ENCODE assay signal across 8 mouse cellular contexts in the genomic region with DNA sequence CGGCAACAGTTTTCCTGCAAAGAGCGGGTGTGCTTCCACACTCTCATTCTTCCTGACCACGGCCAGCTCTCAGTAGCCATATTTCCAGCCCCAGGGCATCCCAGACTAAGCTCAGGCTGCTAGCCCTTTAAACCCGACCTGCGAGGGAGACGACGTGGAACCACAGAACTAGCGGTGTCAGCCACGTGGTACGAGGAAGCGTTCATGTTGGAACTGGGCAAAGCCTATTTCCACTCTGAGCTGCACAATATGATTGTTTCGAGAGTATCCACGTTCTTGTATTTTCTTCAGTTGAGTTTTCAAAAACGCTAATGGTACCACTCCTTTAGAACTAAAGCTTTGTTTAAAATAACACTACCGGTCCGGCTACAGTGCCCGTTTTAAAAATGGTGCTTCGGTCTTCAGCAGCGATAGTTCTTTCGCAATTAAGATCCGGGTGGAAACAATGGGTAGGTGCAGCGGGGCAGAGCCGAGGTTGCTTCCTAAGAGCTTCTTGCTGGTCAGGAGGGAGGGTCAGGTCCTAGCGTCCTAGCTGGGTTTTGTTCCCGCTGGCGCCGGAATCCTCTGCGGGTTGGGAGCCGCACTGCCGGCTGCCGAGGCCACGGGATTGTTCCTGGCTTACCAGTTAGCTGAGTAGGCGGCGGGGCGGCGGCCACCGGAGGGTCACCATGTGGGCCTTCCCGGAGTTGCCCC. TPM values are rescaled to one million over a fixed set of nuclear protein-coding genes. Genes with fewer than 3 reads are reported as not detected.
DNase-seq lines count a peak whose midpoint lies in the region; ATAC-seq lines count a peak whose summit lies in the region.

No protein-coding gene starts in this region.

- peak overlapping the region; percentile 73 for H3K4me2 ChIP-seq in hindbrain, embryonic 15.5 days

- no peaks in the 10 kb centered on the region for H3K27me3 ChIP-seq in hindbrain, embryonic 15.5 days

- ATAC-seq in common myeloid progenitor, adult 5-6 weeks (replicated peaks; ENCODE audit: low read depth, poor library complexity, severe bottlenecking), result peak; percentile 87
- ATAC-seq in hindbrain, embryonic 15.5 days (ENCODE audit: low FRiP score, low read depth), result peak; percentile 94

- H3K36me3 ChIP-seq in hindbrain, embryonic 15.5 days, result peaks cover 23% of the 10 kb centered on the region

- peak overlapping the region; percentile 71 for H3K9ac ChIP-seq in hindbrain, embryonic 15.5 days

- H3K9me3 ChIP-seq in hindbrain, embryonic 15.5 days, result no peaks in the 10 kb centered on the region

- peaks cover 15% of the 10 kb centered on the region for H3K4me1 ChIP-seq in hindbrain, embryonic 15.5 days (replicated peaks)

- H3K4me3 ChIP-seq in hindbrain, embryonic 15.5 days, result peak overlapping the region; percentile 66

- peak overlapping the region; percentile 88 for H3K27ac ChIP-seq in hindbrain, embryonic 15.5 days (replicated peaks)

- DNase-seq in ZHBTc4 (ENCODE audit: low read depth, low spot score), result peak; percentile 93
- DNase-seq in gastrocnemius, adult 18-20 months (ENCODE audit: low spot score), result peak; percentile 88
- DNase-seq in layer of hippocampus, postnatal 36 days, result peak; percentile 85 to 86
- DNase-seq in lung, postnatal 36 days, result peak; percentile 94
- DNase-seq in retina, postnatal 1 day, result peak; percentile 94
- peak; percentile 74 for DNase-seq in thymus, postnatal 4 days

- WGBS in hindbrain, embryonic 15.5 days, result under 1% methylated on average over 37 of the region's 38 CpGs

RNA-seq across cellular contexts. Expression of a gene that starts 0.7 kb away (rescaled TPM):
- 10.6 and 14.2 TPM in 2 replicates for total RNA-seq in common myeloid progenitor, adult 5-6 weeks (2017)
- total RNA-seq in gastrocnemius, adult 18-20 months (2021), result 10 to 100 TPM; 13.2 to 13.4 TPM
- polyA plus RNA-seq in hindbrain, embryonic 15.5 days (2015; fragmentation: Nextera tagmentation; extraction: Ambion mirVana), result 37.5 and 38.7 TPM in 2 replicates
- total RNA-seq in layer of hippocampus, postnatal 36 days (2021), result 10 to 100 TPM; 14.5 to 15.9 TPM

RNA-seq across cellular contexts. Expression of a gene that starts 6.4 kb away (rescaled TPM):
- total RNA-seq in common myeloid progenitor, adult 5-6 weeks (2017), result 2.1 and 4.4 TPM in 2 replicates
- 10 to 100 TPM; 14.1 to 14.8 TPM for total RNA-seq in gastrocnemius, adult 18-20 months (2021)
- 28.7 and 29.3 TPM in 2 replicates for polyA plus RNA-seq in hindbrain, embryonic 15.5 days (2015; fragmentation: Nextera tagmentation; extraction: Ambion mirVana)
- total RNA-seq in layer of hippocampus, postnatal 36 days (2021), result 100 to 1,000 TPM; 184 to 198 TPM

RNA-seq across cellular contexts. Expression of a gene that starts 8.0 kb away (rescaled TPM):
- 286 and 311 TPM in 2 replicates for total RNA-seq in common myeloid progenitor, adult 5-6 weeks (2017)
- 10 to 100 TPM in 1 of 2 experiments, 1 to 10 TPM in 1; 7.8 to 10.4 TPM for total RNA-seq in gastrocnemius, adult 18-20 months (2021)
- polyA plus RNA-seq in hindbrain, embryonic 15.5 days (2015; fragmentation: Nextera tagmentation; extraction: Ambion mirVana), result 133 and 149 TPM in 2 replicates
- total RNA-seq in layer of hippocampus, postnatal 36 days (2021), result 10 to 100 TPM; 43.4 to 49.9 TPM

RNA-seq across cellular contexts. Expression of a gene that starts 17.5 kb away (rescaled TPM):
- 71.4 and 73.7 TPM in 2 replicates for total RNA-seq in common myeloid progenitor, adult 5-6 weeks (2017)
- 10 to 100 TPM; 20.8 to 24.7 TPM for total RNA-seq in gastrocnemius, adult 18-20 months (2021)
- polyA plus RNA-seq in hindbrain, embryonic 15.5 days (2015; fragmentation: Nextera tagmentation; extraction: Ambion mirVana), result 64.8 and 64.9 TPM in 2 replicates
- total RNA-seq in layer of hippocampus, postnatal 36 days (2021), result 10 to 100 TPM; 22.3 to 24.2 TPM

RNA-seq across cellular contexts. Expression of a gene that starts 21.0 kb away (rescaled TPM):
- total RNA-seq in common myeloid progenitor, adult 5-6 weeks (2017), result 10.6 and 12.1 TPM in 2 replicates
- 1 to 10 TPM; 5.2 TPM for total RNA-seq in gastrocnemius, adult 18-20 months (2021)
- polyA plus RNA-seq in hindbrain, embryonic 15.5 days (2015; fragmentation: Nextera tagmentation; extraction: Ambion mirVana), result 25.7 and 28.8 TPM in 2 replicates
- 10 to 100 TPM; 27.4 to 30.1 TPM for total RNA-seq in layer of hippocampus, postnatal 36 days (2021)

Comparison
In these comparisons a context has a peak if more than half of its experiments do, and no peak if none do; other contexts are left out.
1. Peak in every context shown above with its lines: DNase-seq, ATAC-seq, H3K4me3 ChIP-seq and H3K27ac ChIP-seq.
2. RNA of a gene that starts 6.4 kb away (total RNA-seq): 184 to 198 TPM in layer of hippocampus, postnatal 36 days; 14.1 to 14.8 TPM in gastrocnemius, adult 18-20 months and 2.1 to 4.4 TPM in common myeloid progenitor, adult 5-6 weeks; every median in the first group is over 10 times any median in the second.